Mouse (Mus musculus) adrenal gland, postnatal 25 days (tissue): ENCODE results near the gene Dusp21. TPM values are rescaled to one million over a fixed set of nuclear protein-coding genes. Genes with fewer than 3 reads are reported as not detected.

Experiments
- DNase-seq: peaks from one replicate; pipeline ENCODE4 v3.0.0; 2021; ENCODE audit warnings: mixed read lengths
- long read RNA-seq: library from polyadenylated mRNA; stranded (forward); transcript quantifications from one replicate; pipeline ENCODE4 v2.0.0, GENCODE M21; 2021
- total RNA-seq: library from RNA; stranded (reverse); gene quantifications from 2 replicates; pipeline ENCODE4 v1.2.3, GENCODE M21; 2021

The Dusp21 gene
- not detected in 2 replicates for total RNA-seq
- long read RNA-seq = 0 reads

DNA sequence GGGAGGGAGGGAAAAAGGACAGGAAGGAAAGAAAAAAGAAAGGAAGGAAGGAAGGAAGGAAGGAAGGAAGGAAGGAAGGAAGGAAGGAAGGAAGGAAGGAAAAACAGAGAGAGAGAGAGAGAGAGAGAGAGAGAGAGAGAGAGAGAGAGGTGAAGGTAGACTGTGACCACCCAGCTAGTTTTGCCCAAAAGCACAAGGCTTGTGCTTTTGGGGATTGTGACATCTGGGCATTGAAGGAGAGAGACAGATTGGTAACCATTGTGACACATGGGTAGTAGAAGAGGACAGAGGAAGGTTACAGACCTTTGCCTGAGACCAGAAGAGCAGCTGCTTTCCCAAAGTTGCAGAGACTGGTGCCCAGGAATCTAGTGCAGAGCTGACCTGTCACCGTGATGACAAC, at the start of gene Dusp21:
Dusp21 (plus strand) TSS at position 301 of the 400 bp plus-strand sequence.
- no peak for DNase-seq

- DNase-seq = no peak
These were observed 15.2 kb downstream of the Dusp21 start for GRCm38 (mm10) chrX:18160734-18161442.

GRCm38 (mm10) chrX:18161796-18162191, 16.1 kb downstream of the Dusp21 start:
- DNase-seq = peak; percentile 21

GRCm38 (mm10) chrX:18162192-18162857, 16.7 kb downstream of the Dusp21 start, which contains the start of gene Kdm6a:
Kdm6a (plus strand) TSS chrX:18162575.
- DNase-seq = peak; percentile 98

DNA sequence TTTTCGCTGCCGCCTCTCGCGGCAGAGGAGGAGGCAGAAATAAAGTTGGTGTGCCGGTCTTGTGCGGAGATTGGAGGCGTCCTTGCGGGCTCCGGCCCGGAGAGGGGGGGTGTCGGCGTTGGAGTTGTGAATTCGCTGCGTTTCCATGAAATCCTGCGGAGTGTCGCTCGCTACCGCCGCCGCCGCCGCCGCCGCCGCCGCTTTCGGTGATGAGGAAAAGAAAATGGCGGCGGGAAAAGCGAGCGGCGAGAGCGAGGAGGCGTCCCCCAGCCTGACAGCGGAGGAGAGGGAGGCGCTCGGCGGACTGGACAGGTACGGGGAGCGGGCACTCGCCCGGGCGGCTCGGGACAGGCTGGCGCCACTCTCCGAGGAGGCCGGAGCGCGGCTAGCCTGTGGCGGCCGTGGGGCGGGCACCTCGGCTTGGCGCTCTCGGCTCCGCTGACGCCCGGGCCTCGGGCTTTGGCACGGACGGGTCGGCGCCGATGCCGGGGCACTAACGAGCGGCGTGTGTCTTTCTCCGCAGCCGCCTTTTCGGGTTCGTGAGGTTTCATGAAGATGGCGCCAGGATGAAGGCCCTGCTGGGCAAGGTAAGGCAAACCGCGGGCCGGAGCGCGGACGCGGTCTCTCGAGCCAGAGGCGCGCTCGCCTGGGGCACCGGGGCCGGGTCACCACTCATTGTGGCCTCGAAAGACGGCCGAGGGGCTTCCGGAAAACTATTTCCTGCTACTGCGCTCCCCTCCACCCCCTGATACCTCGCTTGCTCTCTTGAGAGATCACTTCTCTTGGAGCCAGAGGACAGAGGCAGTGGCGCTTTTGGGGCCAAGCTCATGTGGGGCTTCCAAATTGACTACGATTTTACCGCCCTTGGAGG, 17.4 kb downstream of the Dusp21 start:
- peak; percentile 62 for DNase-seq

DNA sequence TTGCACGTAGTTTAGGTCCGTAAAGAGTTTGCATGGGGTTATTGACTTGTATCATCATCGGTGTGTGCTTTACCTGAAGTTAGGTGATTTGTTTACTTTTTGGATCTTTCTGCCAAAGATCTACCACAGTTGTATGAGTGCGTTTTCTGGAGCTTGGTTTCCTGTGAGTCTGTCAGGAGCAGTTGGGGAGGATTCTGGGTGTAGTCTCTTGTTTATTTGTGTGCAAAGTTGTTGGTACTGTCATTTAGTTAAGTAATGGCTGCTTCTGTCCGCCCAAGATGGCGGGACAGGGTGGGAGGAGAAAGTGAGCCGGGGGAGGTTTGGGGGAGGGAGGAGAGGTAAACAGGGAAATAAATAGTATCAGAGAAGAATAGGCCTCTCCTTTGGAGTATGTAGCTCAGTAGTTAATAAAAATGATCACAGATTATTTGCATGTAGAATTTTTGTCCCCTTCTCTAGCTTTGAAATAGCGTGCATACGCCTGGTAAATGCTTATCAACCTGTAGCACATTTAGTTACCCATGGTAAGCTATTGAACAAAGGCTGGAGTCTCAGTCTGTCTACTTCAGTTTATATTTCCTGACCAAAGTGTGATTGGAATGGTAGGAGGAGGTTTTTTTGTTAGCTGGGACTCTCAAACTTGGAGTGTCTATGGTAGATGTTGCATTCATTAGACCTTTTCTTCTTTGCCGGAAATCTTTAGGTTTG, 18.4 kb downstream of the Dusp21 start:
- DNase-seq = peak; percentile 18

GRCm38 (mm10) chrX:18165121-18165520, 19.5 kb downstream of the Dusp21 start:
- no peak for DNase-seq

DNA sequence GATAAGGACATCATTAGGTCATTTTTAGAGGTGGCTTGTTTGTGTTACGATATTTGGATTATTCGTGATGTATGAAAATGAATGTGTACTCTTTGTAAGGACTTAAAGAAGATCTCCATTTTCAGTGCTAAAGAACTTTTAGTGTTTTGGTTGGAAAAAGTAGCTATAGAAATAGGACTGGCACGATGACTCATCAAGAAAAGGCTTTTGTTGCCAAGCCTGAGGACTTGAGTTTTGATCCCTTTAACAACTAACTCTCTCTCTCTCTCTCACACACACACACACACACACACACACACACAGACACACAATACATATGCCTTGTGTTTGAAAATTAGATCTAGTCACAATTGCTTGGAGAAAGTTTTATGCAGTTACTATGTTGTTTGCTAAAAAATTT, 21.3 kb downstream of the Dusp21 start:
- no peak for DNase-seq

- no peak for DNase-seq
These were observed 23.3 kb downstream of the Dusp21 start for GRCm38 (mm10) chrX:18168940-18169339.

DNA sequence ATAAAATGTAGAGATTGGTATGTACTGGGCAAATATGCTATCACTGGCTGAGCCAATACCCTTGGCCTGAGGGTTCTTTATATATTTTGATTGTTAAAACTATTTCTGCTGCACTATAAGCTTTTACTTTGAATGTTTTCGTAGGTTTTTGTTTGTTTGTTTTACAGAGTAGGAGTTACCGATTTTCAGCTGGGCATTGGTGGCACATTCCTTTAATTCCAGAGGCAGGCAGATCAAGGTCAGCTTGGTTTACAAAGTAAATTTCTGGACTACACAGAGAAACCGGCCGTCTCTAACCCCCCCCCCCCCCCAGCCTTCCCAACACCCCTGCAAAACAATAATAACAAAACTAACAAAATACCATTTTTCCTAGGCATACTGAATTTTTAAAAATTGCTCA, 29.2 kb downstream of the Dusp21 start:
- no peak for DNase-seq

DNA sequence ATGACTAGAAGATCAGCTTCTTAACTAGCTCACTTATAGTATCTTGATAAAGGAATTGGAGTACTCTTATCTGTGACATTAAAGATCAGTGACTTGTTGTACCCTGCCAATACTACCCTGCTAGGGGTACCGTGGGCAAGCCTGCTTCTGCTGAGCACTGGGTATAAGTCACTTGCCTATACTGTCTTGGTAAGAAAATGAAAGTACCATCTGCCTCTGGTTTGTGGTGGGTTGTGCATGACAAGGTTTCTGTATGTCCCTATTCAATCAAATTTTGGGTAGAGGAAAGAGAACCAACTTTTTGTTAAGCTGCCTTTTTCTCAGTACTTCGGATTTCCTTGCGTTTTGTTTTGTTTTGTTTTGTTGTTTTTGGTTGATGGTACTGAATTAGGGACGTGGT, 32.1 kb downstream of the Dusp21 start:
- DNase-seq = no peak

- DNase-seq = no peak
These were observed 33.8 kb downstream of the Dusp21 start for GRCm38 (mm10) chrX:18179492-18179891.

GRCm38 (mm10) chrX:18187203-18187602, 41.5 kb downstream of the Dusp21 start:
- DNase-seq = no peak

- DNase-seq = no peak
These were observed 42.6 kb downstream of the Dusp21 start for GRCm38 (mm10) chrX:18188293-18188692.

Other genes with a start within 250 kb of the Dusp21 start
- gene Kdm6a, start 16.7 kb downstream of the Dusp21 start, total RNA-seq = 80.8 and 97.0 TPM in 2 replicates